Mouse (Mus musculus) spleen, adult 12 weeks (tissue): Measurements from ENCODE around the gene Ubxn1.
"Not testable (repeated sequence)": the region's sequence is repeated elsewhere in the genome, so short reads cannot be mapped to it uniquely, and the experiment has no call there.

Source experiments
- DNase-seq: peaks from one replicate; pipeline ENCODE4 v3.0.0; 2022; ENCODE audit warnings: low spot score

The Ubxn1 gene

DNA sequence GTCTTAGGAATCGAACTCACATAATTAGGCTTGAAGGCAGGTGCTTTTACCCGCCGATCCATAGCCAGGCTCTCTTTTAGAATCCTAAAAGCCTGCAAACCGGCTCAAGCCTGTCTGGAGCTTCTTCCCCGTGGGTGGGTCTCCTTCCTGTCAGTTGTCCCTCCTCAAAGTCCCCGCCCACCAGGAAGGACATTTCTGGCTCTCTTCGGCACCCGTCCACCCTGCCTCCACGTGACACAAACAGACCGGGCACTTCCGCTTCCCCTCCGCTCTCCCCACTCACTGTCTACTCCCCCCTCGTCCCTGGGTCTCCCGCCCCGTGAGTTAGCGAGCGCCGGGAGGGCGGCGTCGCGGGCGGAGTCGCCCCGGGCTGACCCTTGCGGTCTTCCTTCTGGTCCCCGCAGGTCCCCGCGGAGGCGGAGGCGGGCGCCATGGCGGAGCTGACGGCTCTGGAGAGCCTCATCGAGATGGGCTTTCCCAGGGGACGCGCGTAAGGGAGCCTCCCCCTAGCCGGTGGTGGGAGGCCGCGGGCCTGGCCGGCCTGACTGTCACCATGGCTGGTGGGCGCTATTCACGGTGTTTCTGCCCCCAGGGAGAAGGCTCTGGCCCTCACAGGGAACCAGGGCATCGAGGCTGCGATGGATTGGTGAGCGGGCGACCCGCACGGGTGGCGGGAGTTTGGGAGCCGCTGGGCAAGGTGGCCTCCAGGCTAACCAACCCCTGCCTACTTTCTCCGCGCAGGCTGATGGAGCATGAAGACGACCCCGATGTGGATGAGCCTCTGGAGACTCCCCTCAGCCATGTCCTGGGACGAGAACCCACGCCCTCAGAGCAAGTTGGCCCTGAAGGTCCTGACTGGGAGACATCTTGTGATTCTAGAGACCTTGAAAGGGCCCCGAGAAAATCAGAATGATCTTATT lies at the start of gene Ubxn1:
Ubxn1 (plus strand) TSS at position 230 of the 920 bp plus-strand sequence.
- DNase-seq = peak; percentile 93

DNA sequence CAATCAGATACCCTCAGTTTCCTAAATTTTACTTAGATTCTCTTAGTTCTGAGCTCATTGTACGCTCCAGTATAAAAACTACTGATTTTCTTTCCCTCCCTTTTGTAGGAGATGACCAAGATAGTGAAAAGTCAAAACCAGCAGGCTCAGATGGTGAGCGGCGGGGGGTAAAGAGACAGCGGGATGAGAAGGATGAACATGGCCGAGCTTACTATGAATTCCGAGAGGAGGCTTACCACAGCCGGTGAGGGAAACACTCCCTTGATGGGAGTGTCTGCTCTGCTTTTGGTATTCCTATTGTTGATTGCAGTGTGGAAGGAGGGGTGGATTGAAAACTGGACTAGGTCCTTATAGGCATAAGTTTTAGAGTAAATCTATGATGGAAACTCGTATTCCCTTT lies 48.6 kb upstream of the Ubxn1 start:
- DNase-seq = no peak

- DNase-seq = no peak
Measured at GRCm38 (mm10) chr19:8829660-8830059, 41.6 kb upstream of the Ubxn1 start, which contains the start of gene AC129217.1. AC129217.1 (plus strand) TSS chr19:8829773.

- DNase-seq = no peak
Measured at GRCm38 (mm10) chr19:8830664-8831063, 40.6 kb upstream of the Ubxn1 start.

DNA sequence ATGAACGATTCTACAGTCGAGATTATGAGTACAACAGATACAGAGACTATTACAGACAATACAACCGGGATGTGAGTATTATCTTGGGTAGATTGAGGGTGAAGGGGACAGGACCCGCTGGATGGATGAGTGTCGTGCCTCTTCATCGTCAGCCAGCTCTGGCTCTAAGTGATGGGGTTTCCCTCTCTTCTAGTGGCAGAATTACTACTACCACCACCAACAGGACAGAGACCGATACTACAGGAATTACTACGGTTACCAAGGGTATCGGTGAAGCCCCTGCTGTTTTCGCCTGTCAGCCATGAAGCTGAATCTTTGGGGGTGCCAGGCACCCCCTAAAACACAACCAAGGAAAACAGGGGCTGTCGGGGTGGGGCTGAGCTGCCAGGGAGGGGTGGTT lies 40.0 kb upstream of the Ubxn1 start:
- no peak for DNase-seq

DNA sequence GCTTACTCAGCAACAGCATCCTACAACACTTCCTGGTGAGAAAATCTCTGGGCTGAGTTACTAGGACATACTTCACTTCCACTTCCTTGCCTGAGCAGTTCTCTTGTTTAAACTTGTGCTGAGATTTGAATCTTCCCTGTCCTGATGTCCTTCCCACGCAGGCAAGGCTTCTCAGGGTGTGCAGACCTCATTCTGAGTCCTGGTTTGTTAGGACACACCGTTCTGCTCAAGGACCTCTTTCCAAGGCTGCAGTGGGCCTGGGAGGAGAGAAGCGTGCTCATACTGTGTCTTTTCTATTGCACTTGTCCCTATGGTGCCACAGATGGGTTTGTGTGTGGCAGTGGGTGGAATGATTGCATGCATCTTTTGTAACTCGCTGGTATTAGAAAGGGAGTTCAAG lies 38.3 kb upstream of the Ubxn1 start:
- DNase-seq = no peak

DNA sequence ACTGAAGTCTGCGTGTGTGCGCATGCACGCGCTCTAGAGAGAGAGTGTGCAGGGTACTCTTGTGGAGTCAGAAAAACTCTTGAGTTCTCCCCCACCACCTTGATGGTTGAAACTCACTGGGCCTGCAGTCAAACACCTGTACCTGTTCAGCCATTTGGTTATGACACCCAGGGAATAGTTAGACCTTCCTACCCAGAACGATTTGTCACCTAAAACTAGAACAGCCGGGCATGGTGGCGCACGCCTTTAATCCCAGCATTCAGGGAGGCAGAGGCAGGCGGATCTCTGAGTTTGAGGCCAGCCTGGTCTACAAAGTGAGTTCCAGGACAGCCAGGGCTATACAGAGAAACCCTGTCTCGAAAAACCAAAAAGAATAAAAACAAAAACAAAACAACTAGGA lies 35.0 kb upstream of the Ubxn1 start:
- not testable (repeated sequence) for DNase-seq

DNA sequence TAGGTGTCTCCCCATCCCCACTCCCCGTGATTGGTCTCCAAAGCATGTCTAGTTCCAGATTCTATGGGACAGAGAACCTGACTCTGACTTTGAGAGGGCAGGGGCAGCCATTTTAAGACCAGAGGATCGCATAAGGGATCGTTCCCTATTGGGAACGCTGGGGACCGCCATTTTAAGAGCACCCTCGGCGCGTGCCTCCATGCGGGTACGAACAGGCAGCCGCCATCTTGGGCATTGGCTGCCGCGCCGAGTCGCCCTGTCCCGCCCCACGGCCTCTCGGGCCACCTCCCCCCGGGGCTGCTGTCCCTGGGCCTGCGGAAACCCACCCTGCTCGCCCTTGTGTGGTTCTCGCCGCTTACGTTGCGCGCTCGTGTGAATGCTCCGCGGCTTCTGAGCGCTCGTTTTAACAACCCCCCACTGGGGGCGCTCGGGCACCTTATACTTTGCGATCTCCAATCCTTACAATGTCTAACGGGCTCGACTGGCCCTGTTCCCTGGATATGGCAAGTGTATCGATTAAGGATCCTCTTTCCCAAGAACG lies 34.0 kb upstream of the Ubxn1 start, which contains the start of gene Bscl2:
Bscl2 (plus strand) TSS at position 217 of the 541 bp plus-strand sequence.
- DNase-seq = peak; percentile 76

- no peak for DNase-seq
Measured at GRCm38 (mm10) chr19:8838041-8838730, 33.1 kb upstream of the Ubxn1 start.

GRCm38 (mm10) chr19:8839103-8839907 lies 32.0 kb upstream of the Ubxn1 start, which contains the start of gene Gng3:
Gng3 (minus strand) TSS chr19:8839194.
- DNase-seq = no peak

- peak; percentile 65 for DNase-seq
Measured at GRCm38 (mm10) chr19:8839908-8840791, 31.1 kb upstream of the Ubxn1 start.

DNA sequence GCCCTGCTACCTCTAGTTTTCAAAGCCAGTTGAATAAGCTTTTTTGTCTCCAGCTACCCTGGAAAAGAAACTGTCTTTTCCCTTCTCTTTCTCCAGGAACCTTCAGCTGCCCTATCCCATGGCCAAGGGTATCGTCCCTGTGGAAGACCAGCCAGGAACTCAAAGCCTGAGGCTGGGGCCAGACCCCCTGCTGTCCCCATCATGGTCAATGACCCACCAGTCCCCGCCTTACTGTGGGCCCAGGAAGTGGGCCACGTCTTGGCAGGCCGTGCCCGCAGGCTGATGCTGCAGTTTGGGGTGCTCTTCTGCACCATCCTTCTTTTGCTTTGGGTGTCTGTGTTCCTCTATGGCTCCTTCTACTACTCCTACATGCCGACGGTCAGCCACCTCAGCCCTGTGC lies 30.3 kb upstream of the Ubxn1 start:
- no peak for DNase-seq

DNA sequence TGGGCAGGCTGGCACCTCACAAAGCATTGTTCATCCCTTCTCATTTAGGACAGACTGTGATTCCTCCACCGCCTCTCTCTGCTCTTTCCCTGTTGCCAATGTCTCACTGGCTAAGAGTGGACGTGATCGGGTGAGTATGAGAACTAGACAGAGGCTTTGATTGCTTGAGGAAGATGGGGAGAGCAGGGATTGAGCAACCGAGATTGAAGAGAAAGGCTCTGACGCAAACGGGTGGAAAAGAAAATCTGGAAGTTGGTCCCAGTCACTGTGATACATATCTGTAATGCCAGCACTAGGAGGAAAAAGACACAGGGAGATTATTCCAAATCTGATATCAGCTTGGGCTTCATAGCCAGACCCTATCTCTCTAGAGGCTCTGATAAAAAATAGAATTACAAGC lies 28.3 kb upstream of the Ubxn1 start:
- no peak for DNase-seq

DNA sequence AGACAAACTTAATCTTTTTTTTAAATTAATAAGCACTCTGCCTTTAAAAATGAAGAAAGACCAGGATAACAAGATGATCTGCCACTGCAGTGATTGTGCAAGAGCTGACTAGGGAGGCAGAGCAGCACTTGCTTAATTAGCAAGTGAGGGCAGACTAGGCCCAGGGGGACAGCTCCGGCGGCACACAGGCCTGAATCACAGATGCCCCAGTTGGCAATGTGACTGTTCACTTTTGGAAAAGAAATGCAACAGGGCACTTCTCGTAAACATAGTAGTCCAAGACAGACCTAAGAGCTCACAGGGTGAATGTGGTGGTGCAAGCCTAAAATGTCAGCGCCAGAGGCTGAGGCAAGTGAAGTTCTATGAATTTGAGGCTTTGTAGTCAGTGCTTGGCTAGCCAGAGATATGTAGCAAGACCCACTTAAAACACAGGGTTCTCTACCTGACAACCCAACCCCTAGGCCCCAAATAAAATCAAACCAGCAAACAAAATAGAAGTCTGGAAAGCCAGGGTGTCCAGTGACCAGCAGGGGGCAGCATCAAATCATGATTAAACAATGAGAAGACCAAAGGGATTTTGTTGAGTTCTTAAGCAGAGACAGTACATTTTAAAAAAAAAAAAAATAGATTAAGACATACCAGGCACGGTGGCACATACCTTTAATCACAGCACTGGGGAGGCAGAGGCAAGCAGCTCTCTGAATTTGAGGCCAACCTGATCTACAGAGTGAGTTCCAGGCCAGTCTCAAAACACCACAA lies 26.7 kb upstream of the Ubxn1 start:
- peak; percentile 54 for DNase-seq

DNA sequence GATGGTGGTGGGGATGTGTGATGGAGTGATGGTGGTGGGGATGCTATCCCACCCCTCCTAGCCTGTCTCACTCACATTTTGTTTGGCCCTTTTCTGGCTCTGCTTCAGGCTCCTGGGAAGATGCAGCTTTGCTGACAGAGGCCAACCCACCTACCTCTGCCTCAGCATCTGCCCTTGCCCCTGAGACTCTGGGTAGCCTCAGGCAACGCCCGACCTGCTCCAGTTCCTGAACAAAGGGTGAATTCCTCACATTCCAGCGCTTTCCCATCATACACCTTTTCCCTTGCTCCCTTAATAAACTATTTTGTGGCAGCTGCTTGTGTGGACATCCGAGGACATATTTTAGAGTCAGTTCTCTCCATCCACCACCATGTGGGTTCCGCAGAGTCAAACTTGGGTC lies 22.9 kb upstream of the Ubxn1 start:
- no peak for DNase-seq

GRCm38 (mm10) chr19:8850402-8850901 lies 20.8 kb upstream of the Ubxn1 start, which contains the start of gene Lrrn4cl:
Lrrn4cl (plus strand) TSS chr19:8850768.
- no peak for DNase-seq

- DNase-seq = no peak
Measured at GRCm38 (mm10) chr19:8851639-8852038, 19.7 kb upstream of the Ubxn1 start.

GRCm38 (mm10) chr19:8852236-8852928 lies 18.9 kb upstream of the Ubxn1 start:
- DNase-seq = no peak

GRCm38 (mm10) chr19:8853117-8853516 lies 18.2 kb upstream of the Ubxn1 start:
- no peak for DNase-seq
